Mouse (Mus musculus): ENCODE results near the gene Cfap43.

DNA sequence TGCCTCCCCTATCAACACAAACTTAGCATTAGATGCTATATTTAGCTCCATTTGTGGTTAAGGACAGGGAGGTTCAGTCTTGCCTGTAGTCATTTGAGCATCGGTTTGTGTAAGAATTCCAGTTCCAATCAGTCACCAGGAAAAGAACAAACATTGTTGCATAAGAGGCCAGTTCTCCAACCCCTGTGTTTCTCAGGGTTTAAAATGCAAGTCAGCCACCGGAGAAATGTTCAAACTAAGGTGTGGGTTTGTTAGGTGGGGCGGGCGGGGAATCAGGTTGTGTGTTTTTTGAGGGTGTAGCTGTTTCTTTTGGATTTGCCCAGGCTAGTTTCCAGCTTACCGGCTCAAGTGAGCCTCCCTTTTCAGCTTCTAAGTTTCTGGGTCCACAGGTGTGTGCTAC, 84.5 kb downstream of the Cfap43 start:
- TF ChIP-seq POLR2A (IDR thresholded peaks at IDR 0.05; ENCODE audit: low read depth, low read length) (no peak), CTCF (IDR thresholded peaks at IDR 0.05; ENCODE audit: extremely low read depth, insufficient read depth, insufficient read length, insufficient replicate concordance) (no peak)
